ENCODE assay signal across 9 mouse cellular contexts in genomic region chr15:86236252-86236651, GRCm38 (mm10). TPM values are rescaled to one million over a fixed set of nuclear protein-coding genes. Genes with fewer than 3 reads are reported as not detected.
DNase-seq lines count a peak whose midpoint lies in the region; ATAC-seq and TF ChIP-seq lines count a peak whose summit lies in the region.
"Had no signal": no experiment of that assay in that cellular context is flagged by ENCODE, and none has a peak within 500 bp of the region (broad histone marks: within the 10 kb centered on the region; RNA-seq: fewer than 3 reads in every experiment).

No protein-coding gene starts in this region.

- H3K27ac ChIP-seq in bone marrow, adult 2 months (ENCODE audit: control insufficient read depth, insufficient read depth, low read depth, low read length, poor library complexity): no peak overlapping the region
- H3K27ac ChIP-seq in forebrain, postnatal 0 days (ENCODE audit: low read depth, low read length): no peak overlapping the region
- H3K27ac ChIP-seq: limb, embryonic 13.5 days had no signal

- no peaks in the 10 kb centered on the region; the same call in 1 of the 2 replicates for H3K4me1 ChIP-seq in bone marrow, adult 2 months (ENCODE audit: control insufficient read depth, insufficient read depth, low read length)
- no peaks in the 10 kb centered on the region for H3K4me1 ChIP-seq in forebrain, postnatal 0 days (ENCODE audit: insufficient read depth)

- no peak overlapping the region for H3K4me2 ChIP-seq in forebrain, postnatal 0 days (ENCODE audit: low read depth)
- H3K4me2 ChIP-seq: limb, embryonic 13.5 days had no signal

- WGBS in bone marrow, adult 2 months: 35% methylated on average over 4 of the region's 4 CpGs
- 44% methylated on average over 4 of the region's 4 CpGs for WGBS in forebrain, postnatal 0 days

- no peak for ATAC-seq in forebrain, postnatal 0 days

- no peaks in the 10 kb centered on the region for H3K9me3 ChIP-seq in forebrain, postnatal 0 days (ENCODE audit: low read length)
- H3K9me3 ChIP-seq: limb, embryonic 13.5 days had no signal

- DNase-seq in kidney, adult 9 months: peak; percentile 65
- DNase-seq in kidney, adult 11 months: no peak
- DNase-seq in ES-CJ7 (ENCODE audit: low read depth, low spot score): peak; percentile 54
- DNase-seq in forebrain, postnatal 0 days: no peak
- peak; percentile 33 to 50 for DNase-seq in lung, adult 18-20 months
- peak; percentile 78 for DNase-seq in right cerebral cortex, postnatal 14 days

- TF ChIP-seq POLR2A in bone marrow, adult 2 months (IDR thresholded peaks at IDR 0.05; ENCODE audit: borderline replicate concordance, control insufficient read depth, low read depth, low read length): no peak

- TF ChIP-seq CTCF in bone marrow, adult 2 months (IDR thresholded peaks at IDR 0.05; ENCODE audit: control insufficient read depth, insufficient read depth, low read length): peak; percentile 85
- TF ChIP-seq CTCF in forebrain, postnatal 0 days (IDR thresholded peaks at IDR 0.05; ENCODE audit: low read depth): peak; percentile 75

- H3K27me3 ChIP-seq in forebrain, postnatal 0 days (ENCODE audit: insufficient read depth, low read length): no peaks in the 10 kb centered on the region
- H3K27me3 ChIP-seq: limb, embryonic 13.5 days had no signal

- H3K9ac ChIP-seq in forebrain, postnatal 0 days: no peak overlapping the region
- H3K9ac ChIP-seq: limb, embryonic 13.5 days had no signal

- H3K4me3 ChIP-seq in bone marrow, adult 2 months (replicated peaks; ENCODE audit: control insufficient read depth, low read depth, low read length): no peak overlapping the region
- H3K4me3 ChIP-seq in forebrain, postnatal 0 days (ENCODE audit: low read depth, low read length): no peak overlapping the region
- H3K4me3 ChIP-seq: erythroblast, embryonic 14.5 days; limb, embryonic 13.5 days had no signal

- peaks cover 11% of the 10 kb centered on the region for H3K36me3 ChIP-seq in forebrain, postnatal 0 days (ENCODE audit: insufficient read depth)

RNA-seq across cellular contexts. Expression of gene Tbc1d22a, which starts 22.0 kb away (rescaled TPM):
- polyA plus RNA-seq in bone marrow, adult 2 months (2011; ENCODE audit: insufficient read depth, insufficient read length, low replicate concordance, missing spikeins): 5.2 and 16.3 TPM in 2 replicates
- total RNA-seq in forebrain, postnatal 0 days (2014; rRNA removed): 20.5 and 22.1 TPM in 2 replicates
- 12.1 and 13.1 TPM in 2 replicates for polyA plus RNA-seq in forebrain, postnatal 0 days (2015; fragmentation: Nextera tagmentation; extraction: Ambion mirVana)

RNA-seq across cellular contexts. Expression of gene Cerk, which starts 50.3 kb away (rescaled TPM):
- polyA plus RNA-seq in bone marrow, adult 2 months (2011; ENCODE audit: insufficient read depth, insufficient read length, low replicate concordance, missing spikeins): 23.0 and 42.5 TPM in 2 replicates
- total RNA-seq in forebrain, postnatal 0 days (2014; rRNA removed): 31.7 and 32.9 TPM in 2 replicates
- polyA plus RNA-seq in forebrain, postnatal 0 days (2015; fragmentation: Nextera tagmentation; extraction: Ambion mirVana): 14.5 and 18.0 TPM in 2 replicates

Comparison
In these comparisons a context has a peak if more than half of its experiments do, and no peak if none do; other contexts are left out.
1. DNase-seq: peak in kidney, adult 9 months (single experiment), ES-CJ7 (single experiment), lung, adult 18-20 months (2 of 2) and right cerebral cortex, postnatal 14 days (single experiment); none in kidney, adult 11 months (single experiment) and forebrain, postnatal 0 days (single experiment).